Mouse (Mus musculus): ENCODE measurements around the gene Scrn3.

Gene Scrn3

GRCm38 (mm10) chr2:73385641-73386355, 73.4 kb downstream of the Scrn3 start:
- DNase-seq (ENCODE audit: low spot score): peak; percentile 58

GRCm38 (mm10) chr2:73386356-73387046, 74.1 kb downstream of the Scrn3 start, which contains the start of gene Gpr155:
TSS of gene Gpr155 (minus strand) at chr2:73386572.
- peak; percentile 100 for DNase-seq (ENCODE audit: low spot score)

All from yolk sac, embryonic 10.5 days (tissue).